Mouse (Mus musculus) C2C12 (cell line): ENCODE results near the gene Nfe2.

Experiments used
- CEBPB ChIP-seq: IDR thresholded peaks from one replicate; pipeline ENCODE4 v1.6.1; 2011; ENCODE audit warnings: low read depth, mild to moderate bottlenecking, control low read depth, moderate library complexity
- CTCF ChIP-seq: IDR thresholded peaks from one replicate; pipeline ENCODE4 v1.5.1; 2011; ENCODE audit not compliant: control insufficient read depth, insufficient read depth, insufficient read length
- MAX ChIP-seq: IDR thresholded peaks from one replicate; pipeline ENCODE4 v1.6.1; 2011; ENCODE audit warnings: mild to moderate bottlenecking, control low read depth
- MYOG ChIP-seq: IDR thresholded peaks from one replicate; pipeline ENCODE4 v1.6.1; 2011; ENCODE audit not compliant: control insufficient read depth, insufficient read length; ENCODE audit errors: extremely low read depth
- USF1 ChIP-seq: IDR thresholded peaks from one replicate; pipeline ENCODE4 v1.6.1; 2011; ENCODE audit warnings: low read depth, mild to moderate bottlenecking, control low read depth, moderate library complexity

- TF ChIP-seq CTCF (no peak), CEBPB (no peak), USF1 (no peak), MAX (no peak), MYOG (no peak)
These were observed 12.6 kb downstream of the Nfe2 start for GRCm38 (mm10) chr15:103245616-103246015.
